Mouse (Mus musculus) thymus, postnatal 36 days (tissue): ENCODE results near the gene Tead2.
"Not testable (repeated sequence)": the region's sequence is repeated elsewhere in the genome, so short reads cannot be mapped to it uniquely, and the experiment has no call there.

Experiments
- DNase-seq, 2 experiments: peaks; one replicate each; pipeline ENCODE4 v3.0.0; 2022; ENCODE audit warnings: mixed read lengths in 2 of 2

Gene Tead2

DNA sequence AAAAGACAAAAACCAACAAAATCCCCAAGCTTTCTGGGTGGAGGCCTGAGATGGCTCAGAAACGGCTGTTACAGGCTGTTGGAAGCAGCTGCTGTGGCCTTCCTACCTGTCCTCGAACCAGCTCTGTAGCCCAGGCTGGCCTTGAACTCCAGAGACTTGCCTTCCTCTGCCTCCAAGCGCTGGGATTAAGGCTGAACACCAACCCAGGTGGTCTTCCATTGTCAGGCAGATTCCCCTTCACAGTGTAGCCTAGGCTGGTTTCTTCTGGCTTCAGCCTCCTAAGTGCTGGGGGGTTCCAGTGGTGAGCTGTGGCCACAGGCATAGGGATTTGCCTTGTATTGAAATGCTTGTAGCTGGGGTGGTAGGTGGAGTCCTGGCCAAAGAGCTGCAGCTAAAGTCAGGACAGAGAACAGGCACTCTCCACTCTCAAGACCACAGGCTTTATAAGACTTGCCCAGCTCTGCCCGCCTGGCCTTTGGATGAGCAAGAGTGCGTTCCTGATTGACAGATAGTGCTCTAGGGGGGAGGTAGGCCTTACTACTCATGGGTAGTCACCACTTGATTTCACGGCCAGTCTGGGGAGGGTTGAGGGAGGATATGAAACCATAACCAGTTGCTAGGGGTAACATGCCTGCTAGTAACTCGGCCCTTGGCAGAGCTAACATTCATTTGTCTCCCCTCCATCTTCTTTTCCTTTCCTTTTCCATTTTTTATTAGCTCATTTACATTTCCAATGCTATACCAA, 14.1 kb downstream of the Tead2 start:
- no peak for DNase-seq

DNA sequence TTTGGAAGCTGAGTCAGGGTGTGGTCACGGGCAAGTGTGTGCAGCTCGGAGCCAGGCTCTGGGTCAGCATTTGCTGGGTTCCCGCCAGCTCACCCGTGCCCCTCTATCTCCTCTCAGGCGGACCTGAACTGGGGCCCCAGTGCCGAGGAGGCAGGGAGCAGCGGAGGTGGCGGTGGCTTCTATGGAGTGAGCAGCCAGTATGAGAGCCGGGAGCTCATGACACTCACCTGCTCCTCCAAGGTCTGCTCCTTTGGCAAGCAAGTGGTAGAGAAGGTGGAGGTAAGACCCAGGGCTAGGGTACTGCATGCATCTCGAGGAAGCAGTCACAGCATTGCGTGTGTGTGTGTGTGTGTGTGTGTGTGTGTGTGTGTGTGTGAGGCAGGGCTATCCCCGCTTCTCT, 15.6 kb downstream of the Tead2 start:
- DNase-seq, result no peak

DNA sequence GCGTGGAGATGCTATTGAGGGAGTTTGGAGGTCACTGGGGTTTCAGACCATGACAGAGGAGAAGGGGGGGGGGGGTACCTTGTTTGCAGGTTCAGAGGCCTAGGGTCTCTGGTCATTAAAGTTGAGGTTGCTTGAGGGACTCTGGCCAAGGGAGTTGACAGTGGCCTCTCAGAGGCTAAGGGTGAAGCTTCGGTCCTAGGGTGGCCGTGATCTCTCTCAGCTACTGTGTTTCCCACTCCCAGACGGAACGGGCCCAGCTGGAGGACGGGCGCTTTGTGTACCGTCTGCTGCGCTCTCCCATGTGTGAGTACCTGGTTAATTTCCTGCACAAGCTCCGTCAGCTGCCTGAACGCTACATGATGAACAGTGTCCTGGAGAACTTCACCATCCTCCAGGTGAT, 16.4 kb downstream of the Tead2 start:
- DNase-seq, result no peak

DNA sequence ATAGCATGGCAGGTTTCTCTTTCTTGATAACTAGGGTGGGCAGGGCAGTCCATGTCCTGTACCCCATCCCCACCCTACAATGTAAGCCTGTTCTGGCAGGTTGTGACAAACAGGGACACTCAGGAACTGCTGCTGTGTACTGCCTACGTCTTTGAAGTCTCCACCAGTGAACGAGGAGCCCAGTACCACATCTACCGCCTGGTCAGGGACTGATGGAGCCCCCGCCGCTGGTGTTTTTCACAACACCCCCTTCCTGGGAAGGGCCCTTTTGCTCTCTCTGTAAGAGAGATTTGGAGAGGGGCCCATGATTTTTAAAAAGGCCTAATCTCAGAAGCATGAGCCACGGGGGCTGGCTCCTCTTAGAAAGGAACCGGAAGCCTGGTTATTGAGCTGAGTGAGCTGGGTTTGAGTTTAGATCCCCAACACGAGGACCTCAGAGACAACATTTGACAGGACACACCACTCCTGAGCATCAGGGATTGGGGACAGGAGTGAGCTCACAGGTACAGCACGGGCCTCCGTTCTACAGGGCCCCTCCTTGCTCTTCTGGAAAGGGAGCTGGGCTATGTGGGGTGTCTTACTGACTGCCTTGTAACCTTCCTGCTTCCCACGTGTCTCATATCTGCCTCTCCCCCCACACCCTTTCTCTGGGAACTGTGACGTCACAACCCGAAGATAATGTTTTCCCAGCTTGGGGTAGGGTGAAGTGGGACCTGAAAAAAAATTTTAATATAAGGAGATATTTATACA, 17.3 kb downstream of the Tead2 start:
- DNase-seq, result no peak

DNA sequence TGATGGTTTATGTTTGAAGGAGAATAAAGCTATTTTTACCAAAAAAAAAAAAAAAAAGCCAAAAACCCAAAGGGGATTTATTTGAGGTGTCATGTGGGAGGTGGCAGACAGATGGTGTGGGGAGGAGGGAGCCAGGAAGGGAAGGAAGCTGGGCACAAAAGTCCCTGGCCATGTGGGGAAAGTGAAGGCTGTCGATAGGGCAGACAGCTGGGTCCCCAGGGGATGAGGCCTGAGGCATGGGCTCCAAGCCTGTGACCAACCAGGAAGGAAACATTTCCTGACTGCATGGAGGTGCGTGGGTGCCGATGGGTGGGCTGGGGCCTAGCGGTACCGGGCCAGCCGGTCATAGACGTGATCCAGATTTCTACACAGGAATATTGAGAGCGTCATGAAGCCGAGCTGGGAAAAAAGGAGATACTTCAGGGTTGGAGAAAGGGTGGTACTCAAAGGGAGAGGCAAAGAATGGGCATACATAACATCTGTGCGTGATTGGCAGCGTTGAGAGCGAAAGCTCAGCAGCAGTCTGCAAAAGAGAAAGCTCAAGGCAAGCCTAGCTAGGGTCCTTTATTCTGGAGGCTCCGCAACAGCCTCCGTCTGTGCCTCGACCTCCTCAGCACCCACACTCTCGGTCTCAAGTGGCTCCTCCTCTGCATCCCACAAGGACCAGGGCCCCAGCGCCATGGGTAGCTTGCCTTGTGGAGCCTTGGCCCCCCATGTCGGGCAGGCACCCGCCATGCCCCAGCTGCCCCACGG, 18.2 kb downstream of the Tead2 start:
- no peak for DNase-seq

DNA sequence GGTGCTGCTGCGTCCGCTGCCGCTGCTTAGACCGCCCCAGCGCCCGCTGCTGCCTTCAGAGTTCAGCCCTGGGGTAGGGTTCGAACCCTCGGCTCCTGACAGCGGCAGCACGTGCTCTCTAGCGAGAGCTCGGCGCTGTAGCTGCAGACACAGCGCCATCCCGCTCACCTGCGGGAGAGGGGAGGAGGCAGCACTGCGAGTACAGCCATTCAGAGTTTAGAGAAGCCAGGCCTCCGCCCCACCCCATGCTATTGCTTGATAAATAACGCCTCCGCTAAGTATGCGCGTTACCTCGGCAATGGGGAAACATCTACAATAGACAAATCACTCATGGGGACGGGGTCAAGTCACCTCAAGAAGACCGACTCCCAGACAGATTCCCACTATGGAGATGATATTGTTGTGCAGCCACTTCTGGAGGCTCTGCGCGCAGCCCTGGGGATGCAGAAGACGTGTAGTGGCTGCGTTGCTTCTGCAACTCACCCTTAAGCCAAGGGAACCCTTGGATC, 18.8 kb downstream of the Tead2 start:
- no peak for DNase-seq

DNA sequence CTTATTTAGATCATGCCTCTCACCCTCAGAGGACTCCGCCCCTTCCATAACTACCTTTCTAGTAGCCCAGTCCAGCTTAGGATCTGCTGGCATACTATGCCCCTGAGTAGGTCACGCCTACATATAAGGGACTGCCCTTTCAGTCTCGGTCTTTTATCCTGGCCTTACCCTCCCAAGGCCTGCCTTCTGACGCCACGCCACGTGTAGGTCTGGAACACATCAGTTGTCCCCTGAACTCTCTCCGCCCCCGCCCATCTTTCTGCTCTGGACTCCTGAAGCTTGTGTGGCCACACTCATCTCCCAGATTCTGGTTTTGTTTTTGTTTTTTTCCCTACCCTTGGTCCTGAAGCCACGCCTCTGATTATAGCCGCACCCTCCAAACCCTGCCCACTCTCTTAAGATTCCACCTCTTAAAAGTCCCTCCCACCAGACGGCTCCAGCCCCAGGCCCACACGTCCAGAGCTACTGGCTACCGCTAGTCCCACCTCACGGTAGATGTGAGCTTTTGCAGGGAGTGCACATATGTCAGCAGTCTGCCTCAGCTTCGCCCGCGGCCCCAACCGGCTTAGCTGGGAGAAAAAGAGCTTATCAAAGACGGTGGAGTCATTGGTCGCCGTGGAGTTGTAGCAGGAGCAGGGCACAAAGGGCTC, 19.5 kb downstream of the Tead2 start:
- no peak for DNase-seq

DNA sequence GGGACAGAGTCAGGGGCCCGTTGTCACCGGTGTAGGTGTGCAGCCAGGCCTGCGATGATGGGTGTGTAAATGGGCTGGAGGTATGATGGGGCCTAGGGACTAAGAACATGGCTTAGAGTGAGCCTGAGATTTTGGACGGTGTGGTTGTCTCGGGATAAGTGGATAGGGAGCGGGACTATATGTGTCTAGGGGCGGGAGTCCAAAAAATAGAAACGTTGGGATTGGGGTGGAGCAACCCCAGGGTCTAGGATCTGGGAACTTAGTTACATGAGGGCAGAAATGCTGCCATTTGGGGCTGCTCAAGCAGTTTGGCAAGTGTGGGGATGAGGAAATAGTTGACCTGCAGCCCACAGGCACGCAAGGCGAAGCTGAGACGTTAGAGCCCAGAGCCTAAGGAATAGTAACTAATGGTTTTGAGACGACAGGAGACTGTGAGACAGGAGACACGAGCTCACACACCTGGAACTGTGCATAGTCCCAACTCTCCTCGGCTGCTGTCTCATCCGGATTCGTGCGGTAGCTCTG, 20.2 kb downstream of the Tead2 start:
- no peak for DNase-seq

DNA sequence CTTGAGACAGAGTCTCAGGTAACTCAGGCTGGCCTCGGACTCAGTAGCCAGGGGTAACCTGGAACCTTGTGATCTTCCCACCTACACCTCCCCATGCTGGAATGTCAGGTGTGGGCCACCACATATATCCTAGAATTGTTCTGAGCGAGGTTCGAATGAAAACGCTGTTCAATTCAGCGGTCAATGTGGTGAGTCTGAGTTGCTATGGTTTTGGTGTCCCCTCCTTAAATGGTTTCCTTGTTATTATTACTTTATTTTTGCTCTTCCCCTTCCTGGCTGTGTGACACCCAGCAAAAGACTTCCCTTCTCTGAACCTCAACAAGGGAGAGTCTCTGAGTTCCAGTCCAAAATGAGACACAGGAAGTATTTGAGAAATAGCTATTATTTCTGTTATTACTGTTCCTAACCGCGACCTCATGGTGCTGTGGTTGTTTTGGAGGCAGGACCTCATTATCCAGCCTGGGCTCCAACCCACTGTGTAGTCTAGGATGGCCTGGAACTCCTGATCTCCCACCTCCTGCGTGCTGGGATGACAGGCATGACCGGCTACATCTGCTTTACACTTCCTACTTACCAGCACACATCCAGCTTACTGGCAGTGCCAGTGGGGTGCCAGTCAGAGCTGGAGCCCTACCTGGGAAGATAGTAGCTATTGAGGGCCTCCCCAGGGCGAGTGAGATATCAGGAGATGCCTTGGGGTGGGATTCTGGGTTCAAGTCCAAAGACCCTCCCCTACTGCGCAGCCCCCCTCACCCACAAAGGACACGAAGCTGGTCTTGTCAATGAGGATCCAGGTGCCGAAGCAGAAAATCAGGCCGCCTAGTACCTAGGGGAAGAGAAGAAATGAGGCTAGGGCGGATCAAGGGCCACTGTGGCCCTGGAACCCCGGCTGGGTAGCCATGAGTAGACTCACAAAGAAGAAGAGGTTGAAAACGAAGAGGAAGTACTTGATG, 22.5 kb downstream of the Tead2 start:
- peak in 1 of 2 experiments; percentile 11 for DNase-seq

DNA sequence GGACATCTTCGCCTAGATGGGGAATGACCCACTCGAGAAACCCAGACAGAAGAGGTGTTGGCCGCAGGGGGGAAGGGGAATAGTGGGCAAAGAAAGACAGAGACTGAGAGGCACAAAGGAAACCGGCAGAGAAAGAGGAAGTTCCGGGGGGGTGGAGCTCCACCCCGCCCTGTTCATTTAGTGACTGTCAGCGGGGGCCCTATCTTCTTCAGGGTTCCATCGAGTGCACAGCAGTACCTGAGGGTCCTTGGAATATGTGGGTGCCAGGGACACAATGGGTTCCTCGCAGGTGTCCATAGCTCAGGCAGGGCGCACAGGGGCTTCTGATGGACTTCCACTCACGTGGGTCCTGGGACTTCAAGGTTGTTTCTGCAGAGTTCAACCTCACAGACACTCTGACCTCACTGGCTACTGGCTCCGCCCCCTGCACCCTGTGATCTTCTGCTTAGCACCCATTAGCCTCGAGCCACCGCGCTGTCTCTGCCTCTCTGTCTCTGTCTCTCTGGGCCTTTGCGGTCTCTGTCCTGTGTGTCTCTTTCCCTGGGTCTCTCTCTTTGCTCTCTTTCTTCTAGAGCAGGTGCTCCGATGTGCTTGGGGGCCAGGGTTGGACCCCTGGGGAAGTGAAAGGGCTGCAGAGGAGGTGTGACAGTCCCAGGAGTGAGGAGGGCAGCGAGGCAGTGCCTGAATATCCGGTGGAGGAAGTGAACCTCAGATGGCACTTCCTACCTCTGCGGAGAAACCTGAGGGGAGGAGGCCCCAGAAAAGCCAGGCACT, 23.4 kb downstream of the Tead2 start, which contains the start of gene Cd37:
TSS of gene Cd37 (minus strand) at position 393 of the 774 bp plus-strand sequence.
- peak; percentile 82 for DNase-seq

DNA sequence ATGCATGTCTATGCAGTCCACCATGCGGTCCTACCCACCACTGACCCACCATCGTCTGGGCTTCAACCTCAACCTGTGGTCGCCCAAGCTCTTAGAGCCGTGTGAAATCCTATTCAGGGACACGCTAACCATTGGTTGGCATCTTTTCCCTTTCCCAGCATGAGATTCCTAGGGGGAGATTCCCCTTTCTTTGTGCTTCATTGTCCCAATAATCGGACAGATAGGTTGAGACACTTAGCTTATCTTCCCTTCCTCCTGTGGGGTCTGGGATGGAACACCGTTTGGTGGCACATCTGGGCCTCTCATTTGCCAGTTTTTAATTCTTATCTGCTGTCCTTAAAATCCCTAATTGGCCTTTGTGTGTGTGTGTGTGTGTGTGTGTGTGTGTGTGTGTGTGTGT, 24.6 kb downstream of the Tead2 start:
- no peak for DNase-seq

DNA sequence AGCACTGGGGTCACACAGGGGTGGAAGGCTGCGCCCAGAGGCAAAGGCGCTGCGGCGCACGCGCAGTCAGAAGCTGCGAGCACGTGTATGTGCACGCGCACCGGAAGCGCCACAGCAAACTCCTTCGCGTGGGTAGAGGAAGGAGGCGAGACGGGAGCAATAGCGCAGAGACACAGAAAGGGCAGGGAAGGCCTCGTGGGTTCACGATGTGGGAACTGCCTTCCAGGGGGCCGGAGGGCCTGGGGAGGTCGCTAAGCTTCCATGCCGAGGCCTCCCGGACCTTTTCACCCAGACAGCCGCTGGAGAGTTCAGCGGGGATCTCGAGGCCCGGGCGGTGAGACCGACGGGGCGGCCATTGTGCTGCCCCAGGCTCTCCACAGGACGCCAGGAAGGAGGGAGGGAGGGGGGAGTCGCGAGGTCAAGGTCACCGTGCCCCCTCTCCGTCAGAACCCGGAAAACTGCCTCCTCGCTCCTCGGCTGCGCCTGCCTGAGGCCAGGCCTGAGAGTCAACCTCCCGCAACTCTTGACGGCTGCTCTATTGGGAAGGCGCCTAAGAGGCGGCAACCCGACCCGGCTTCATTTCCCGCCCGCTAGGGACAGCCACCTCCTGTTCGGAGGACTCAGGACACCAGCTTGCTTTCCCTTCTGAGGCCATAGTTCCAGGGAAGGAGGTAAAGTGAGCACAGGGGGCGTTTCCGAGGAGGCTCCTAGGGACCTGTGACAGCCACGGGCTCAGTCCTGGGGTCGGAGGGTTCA, 25.3 kb downstream of the Tead2 start, which contains the start of gene Slc6a16:
TSS of gene Slc6a16 (plus strand) at position 453 of the 756 bp plus-strand sequence.
- peak in 1 of 2 experiments; percentile 18 for DNase-seq

DNA sequence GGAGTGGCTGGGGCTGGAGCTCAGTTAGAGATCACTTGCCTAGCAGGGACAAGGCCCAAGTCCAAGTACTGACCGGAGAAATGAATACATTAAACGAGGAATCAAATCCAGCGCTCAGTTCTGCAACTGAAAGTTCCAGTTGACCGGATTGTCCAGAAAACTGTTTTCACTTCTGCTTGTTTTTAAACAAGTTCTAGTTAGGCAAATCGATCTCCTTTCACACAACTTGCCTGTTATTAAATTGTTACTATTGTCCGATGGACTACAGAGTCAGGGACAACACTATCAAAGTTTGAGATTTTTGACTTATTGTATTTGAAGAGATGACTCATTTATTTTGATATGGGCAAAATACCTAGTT, 25.8 kb downstream of the Tead2 start:
- DNase-seq, result no peak

DNA sequence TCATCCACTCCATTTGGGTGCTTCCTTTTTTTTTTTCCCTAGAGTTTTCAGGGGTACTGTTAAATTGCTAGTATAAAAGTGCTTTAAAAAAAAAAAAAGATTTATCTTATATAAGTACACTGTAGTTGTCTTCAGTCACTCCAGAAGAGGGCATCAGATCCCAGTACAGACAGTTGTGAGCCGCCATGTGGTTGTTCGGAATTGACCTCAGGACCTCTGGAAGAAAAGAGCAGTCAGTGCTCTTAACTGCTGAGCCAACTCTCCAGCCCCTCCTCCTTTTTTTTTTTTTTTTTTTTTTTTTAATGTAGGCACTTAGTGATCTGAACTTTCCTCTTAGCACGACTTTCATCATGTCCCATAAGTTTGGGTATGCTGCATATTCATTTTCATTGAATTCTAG, 32.1 kb downstream of the Tead2 start:
- no peak for DNase-seq

DNA sequence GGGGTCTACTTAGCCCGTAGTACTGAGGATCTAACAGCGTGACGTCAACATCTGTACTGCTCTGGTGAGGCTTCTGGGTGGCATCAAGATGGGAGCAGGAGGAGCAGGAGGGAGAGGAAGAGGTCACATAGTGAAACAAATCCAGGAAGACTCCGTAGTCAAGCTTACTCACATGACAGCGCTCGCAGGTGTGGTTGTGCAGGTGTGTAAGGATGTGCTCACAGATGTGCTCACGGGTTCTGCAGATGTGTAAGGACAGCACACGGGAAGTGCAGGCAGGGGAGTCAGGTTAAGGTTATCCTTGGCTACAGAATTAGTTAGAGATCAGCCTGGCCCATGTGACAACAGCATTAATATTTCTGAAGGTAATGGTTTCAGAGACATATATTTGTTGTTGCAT, 38.3 kb downstream of the Tead2 start:
- no peak for DNase-seq

DNA sequence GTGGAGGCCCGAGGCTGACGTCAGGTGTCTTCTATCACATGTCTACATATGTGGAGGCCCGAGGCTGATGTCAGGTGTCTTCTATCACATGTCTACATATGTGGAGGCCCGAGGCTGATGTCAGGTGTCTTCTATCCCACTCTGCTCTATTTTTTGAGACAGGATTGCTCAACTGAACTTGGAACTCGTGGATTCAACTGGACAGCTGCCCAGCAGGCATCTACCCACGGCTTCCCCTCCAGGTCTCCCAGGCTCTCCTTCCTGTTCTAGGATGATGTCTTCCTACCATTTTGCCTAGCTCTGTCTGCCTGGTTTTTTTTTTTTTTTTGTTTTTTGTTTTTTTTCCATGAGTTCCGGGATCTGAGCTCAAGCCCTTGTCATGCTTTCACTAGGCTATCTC, 40.3 kb downstream of the Tead2 start:
- not testable (repeated sequence) for DNase-seq

DNA sequence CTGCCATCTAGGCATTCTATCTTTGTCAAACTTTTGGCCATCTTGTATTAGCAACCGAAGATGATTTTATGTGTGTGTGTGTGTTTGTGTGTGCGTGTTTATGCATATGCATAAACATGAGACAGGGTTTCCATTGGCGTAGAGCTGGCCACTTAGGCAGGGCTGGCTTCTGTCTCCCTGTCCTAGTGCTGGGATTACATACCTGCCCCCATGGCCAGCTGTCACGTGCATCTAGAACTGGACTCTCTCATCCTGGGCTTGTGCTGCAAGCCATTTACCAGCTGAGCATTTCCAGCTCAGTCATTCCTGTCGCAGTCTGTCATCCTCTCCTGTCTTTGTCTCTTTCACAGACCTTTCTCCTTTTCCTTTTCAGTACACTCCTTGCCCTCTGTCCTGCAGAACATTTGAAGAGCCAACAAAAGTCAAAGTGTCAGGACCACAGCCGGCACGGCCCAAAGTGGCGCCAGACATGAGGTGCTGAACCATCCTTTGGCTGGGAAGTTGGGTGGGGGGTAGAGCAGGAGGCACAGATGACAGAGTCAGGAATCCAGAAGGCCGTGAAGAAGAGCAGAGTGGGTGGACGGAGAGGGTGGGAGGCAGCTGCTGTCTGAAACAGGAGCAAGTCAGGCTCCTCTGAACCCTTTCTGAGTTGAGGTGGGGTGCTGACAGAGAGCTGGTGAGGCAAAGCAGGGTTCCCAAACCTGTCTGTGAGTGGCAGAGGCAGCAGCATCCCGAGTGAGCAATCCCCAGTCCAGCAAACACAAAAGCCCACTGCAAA, 41.7 kb downstream of the Tead2 start:
- no peak for DNase-seq

DNA sequence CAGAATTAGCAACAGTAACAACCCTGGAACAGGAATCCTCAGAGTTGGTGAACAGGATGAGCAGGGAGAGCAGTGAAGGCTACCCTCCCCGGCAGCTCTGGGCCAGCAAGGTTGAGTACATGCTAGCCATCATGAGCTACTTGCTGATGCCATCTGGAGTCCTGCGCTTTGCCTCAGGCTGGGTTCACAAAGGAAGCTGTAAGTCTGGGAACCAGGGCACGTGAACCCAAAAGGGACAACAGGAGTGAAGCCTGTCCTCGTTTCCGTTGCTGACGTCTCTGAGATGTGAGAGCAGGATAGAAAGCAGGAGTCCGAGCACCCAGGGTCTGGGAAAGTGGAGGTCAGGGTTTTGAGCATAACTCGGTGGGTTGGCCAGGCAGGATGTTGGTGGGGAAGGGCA, 43.7 kb downstream of the Tead2 start:
- no peak for DNase-seq

DNA sequence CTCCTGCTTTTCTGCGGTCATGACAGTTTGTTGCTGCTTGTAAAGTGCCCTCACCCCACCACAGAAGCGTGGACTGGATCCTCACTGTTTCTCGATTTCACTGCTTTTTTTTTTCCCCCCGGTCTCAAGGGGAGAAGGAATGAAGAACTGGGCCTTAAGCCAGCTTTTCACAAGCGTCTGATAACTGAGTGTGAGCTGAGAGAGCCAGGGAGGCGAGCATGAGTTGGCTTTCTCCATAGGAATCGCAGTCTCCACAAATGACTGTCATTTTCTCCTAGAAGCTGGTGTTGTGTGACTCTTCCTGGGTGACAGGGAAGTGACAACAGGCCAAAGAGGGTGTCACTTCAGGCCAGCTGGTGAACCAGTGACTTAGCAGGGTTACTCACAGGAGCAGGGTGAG, 46.7 kb downstream of the Tead2 start:
- no peak for DNase-seq
